Mouse (Mus musculus) lung, adult 10 weeks (tissue): Measurements from ENCODE around the gene Scube1. TPM values are rescaled to one million over a fixed set of nuclear protein-coding genes. Genes with fewer than 3 reads are reported as not detected.

ENCODE experiments used
- polyA plus RNA-seq: library from polyadenylated mRNA; stranded (reverse); fragments of 350-450 nt; fragmentation: Illumina TruSeq; extraction: RNeasy Lipid Tissue Mini Kit (QIAGEN cat#74804); gene quantifications from one replicate; pipeline ENCODE4 v1.2.3, GENCODE M21; 2014; ENCODE audit warnings: low read depth, low replicate concordance; ENCODE audit not compliant: insufficient read depth

Gene Scube1
- 8.3 TPM for polyA plus RNA-seq

DNA sequence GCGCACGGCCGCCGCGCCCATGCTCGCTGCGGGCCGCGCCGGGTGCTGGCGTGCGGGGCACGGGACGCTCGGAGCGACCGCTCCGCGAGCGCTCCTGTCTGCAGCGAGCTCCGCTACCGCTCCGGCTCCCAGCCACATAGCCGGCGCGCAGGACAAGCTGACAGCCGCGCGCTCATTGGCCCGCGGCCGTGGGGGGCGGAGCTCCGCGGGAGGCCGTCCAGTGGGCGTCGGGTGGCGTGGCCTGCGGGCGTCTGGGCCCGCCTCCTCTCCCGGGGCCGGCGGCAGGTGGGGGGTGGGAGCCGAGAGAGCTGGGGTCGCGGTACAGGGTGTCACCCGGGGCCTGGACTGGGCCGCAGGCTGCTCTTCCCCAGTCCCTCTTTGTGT, at the start of gene Scube1:
Gene Scube1, minus strand, starts transcription at position 136 of the 384 bp plus-strand sequence.

DNA sequence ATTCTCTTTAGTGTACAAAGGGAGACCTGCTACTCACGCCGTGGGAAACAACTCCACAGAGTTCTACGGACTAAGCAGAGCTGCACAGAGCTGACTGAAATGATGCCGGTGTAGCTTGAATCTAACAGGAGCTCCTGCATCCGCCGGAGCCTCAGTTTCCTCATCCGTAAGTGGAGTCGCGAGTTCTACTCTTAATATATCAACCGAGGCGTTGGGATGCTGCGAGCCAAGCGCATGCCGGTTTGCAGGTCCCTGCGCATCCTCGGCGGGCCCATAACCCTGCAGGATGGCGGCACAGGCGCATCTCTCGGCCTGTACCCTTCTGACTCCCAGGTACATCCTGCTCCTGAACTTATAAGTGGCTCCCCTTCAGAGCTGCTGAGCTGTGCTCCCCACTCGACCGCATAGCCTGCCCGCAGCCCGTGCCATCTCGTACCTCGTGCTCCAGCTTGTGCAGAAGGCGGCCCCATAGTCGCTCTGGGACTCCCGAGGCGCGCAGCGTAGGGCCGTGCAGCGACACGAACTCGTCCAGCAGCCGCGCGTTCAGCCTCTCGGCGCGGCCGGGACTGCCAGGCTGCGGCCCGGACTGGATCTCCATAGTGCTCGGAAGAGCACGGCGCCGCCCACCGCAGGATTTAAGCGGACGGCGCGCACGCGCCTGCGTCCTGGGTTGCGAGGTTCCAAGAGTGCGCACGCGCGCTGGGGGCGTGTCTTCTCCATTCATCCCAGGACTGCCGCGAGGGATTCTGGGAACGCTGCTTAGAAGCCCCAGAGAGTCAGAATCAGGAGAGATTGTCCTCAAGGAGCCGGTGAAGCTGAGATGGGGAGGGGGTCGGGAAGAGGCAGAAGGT, 130.1 kb downstream of the Scube1 start, which contains the start of gene Ttll12:
Gene Ttll12, minus strand, starts transcription at position 645 of the 851 bp plus-strand sequence.

GRCm38 (mm10) chr15:83563327-83563856, 161.4 kb downstream of the Scube1 start, which contains the start of the genes Tspo and Mcat:
Gene Tspo (plus strand): TSS chr15:83563592.
Gene Mcat (minus strand): TSS chr15:83563787.

Other genes with a start within 250 kb of the Scube1 start
- gene Ttll1, start 214.1 kb downstream of the Scube1 start, polyA plus RNA-seq: 5.7 TPM
- gene Bik, start 198.2 kb downstream of the Scube1 start, polyA plus RNA-seq: 23.1 TPM
- gene Tspo, start 161.4 kb downstream of the Scube1 start, polyA plus RNA-seq: 354 TPM
- 12.2 TPM for gene Mcat, start 161.2 kb downstream of the Scube1 start, polyA plus RNA-seq
- gene Ttll12, start 129.9 kb downstream of the Scube1 start, polyA plus RNA-seq: 7.4 TPM
- gene Mpped1, start 54.4 kb upstream of the Scube1 start, polyA plus RNA-seq: not detected